Comparison of ENCODE assay signal across 3 mouse cellular contexts in the genomic region with DNA sequence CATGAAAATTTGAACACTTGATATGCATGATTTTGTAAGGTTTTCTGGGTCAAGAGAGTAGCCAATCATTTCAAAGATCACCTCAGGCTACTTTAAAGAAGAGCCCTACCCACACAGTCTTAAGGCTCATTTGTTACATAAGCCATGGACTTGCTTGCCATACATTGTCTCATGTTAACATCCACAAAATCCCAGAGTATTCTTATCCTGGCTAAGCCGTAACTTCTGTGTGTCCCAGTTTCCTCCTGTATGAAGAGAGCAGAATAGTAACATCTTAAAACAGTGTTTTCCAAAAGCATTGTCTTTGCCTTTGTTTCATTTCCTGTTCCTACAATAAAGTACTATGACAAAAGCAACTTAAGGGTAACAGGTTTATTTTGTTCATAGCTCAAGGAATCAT.
A peak's percentile ranks its signal among the peaks of the same experiment; 100 is the strongest.
DNase-seq lines count a peak whose midpoint lies in the region; ATAC-seq lines count a peak whose summit lies in the region.

No protein-coding gene starts in this region.

- peak; percentile 94 for ATAC-seq in frontal cortex, adult (ENCODE audit: low TSS enrichment)

- peak; percentile 32 for DNase-seq in brain, adult 2 months (ENCODE audit: low read depth, low spot score)
- DNase-seq in heart, adult 11 months: peak; percentile 34
